Mouse (Mus musculus) stomach, postnatal 0 days (tissue): ENCODE measurements around the gene Tmem82. TPM values are rescaled to one million over a fixed set of nuclear protein-coding genes. Genes with fewer than 3 reads are reported as not detected.

Source experiments
- ATAC-seq: fragments of 200-750 bp; cut with Nextera tagmentation; 2 replicates; pipeline ENCODE4 v1.8.0; 2017; ENCODE audit not compliant: low FRiP score, low TSS enrichment
- DNase-seq: peaks from one replicate; pipeline ENCODE4 v3.0.0-alpha.2; 2016; ENCODE audit warnings: low spot score
- H3K27ac ChIP-seq: fragments of 300-500 bp; sonication (generic); replicated peaks from 2 replicates; pipeline ENCODE4 v1.5.1; 2014; ENCODE audit warnings: mild to moderate bottlenecking, control low read depth
- H3K27me3 ChIP-seq: fragments of 300-500 bp; sonication (generic); 2 replicates; pipeline ENCODE4 v1.6.1; 2014; ENCODE audit warnings: low read length; ENCODE audit not compliant: control insufficient read depth, insufficient read depth
- H3K36me3 ChIP-seq: fragments of 300-500 bp; sonication (generic); 2 replicates; pipeline ENCODE4 v1.6.1; 2014; ENCODE audit warnings: low read length, mixed read lengths; ENCODE audit not compliant: control insufficient read depth, insufficient read depth
- H3K4me1 ChIP-seq: fragments of 300-500 bp; sonication (generic); replicated peaks from 2 replicates; pipeline ENCODE4 v1.6.1; 2014; ENCODE audit warnings: antibody characterized with exemption; ENCODE audit not compliant: control insufficient read depth, insufficient read depth
- H3K4me2 ChIP-seq: fragments of 300-500 bp; sonication (generic); replicated peaks from 2 replicates; pipeline ENCODE4 v1.6.1; 2014; ENCODE audit warnings: low read depth, mild to moderate bottlenecking, control low read depth, moderate library complexity
- H3K4me3 ChIP-seq: fragments of 300-500 bp; sonication (generic); 2 replicates; pipeline ENCODE4 v1.5.1; 2014; ENCODE audit warnings: low read depth, low read length, control low read depth
- H3K9ac ChIP-seq: fragments of 300-500 bp; sonication (generic); 2 replicates; pipeline ENCODE4 v1.6.1; 2014; ENCODE audit warnings: mild to moderate bottlenecking, low read length, control low read depth, mixed read lengths
- H3K9me3 ChIP-seq: fragments of 300-500 bp; sonication (generic); 2 replicates; pipeline ENCODE4 v1.6.1; 2016; ENCODE audit warnings: low read length; ENCODE audit not compliant: control insufficient read depth
- CTCF ChIP-seq: IDR thresholded peaks from 2 replicates; pipeline ENCODE4 v1.5.1; 2016; ENCODE audit warnings: antibody characterized with exemption, low read depth, mild to moderate bottlenecking, moderate library complexity
- EP300 ChIP-seq: optimal IDR thresholded peaks from 2 replicates; pipeline ENCODE3; 2016; ENCODE audit warnings: antibody characterized with exemption
- WGBS: fragments of 180-500 bp; shearing (Covaris S2); extraction: QIAGEN DNeasy Blood & Tissue Kit; methylation state at CpG from one replicate; pipeline ENCODE4 v1.1.7; 2014; 5-methylcytosine and 5-hydroxymethylcytosine counted together
- polyA plus RNA-seq: library from polyadenylated mRNA; unstranded; fragments of >200 nt; fragmentation: Nextera tagmentation; extraction: Ambion mirVana; gene quantifications from 2 replicates; pipeline ENCODE4 v1.2.1, GENCODE M21; 2015

Gene Tmem82
- polyA plus RNA-seq, 1 experiment from 2014 or later, result 2.2 TPM

DNA sequence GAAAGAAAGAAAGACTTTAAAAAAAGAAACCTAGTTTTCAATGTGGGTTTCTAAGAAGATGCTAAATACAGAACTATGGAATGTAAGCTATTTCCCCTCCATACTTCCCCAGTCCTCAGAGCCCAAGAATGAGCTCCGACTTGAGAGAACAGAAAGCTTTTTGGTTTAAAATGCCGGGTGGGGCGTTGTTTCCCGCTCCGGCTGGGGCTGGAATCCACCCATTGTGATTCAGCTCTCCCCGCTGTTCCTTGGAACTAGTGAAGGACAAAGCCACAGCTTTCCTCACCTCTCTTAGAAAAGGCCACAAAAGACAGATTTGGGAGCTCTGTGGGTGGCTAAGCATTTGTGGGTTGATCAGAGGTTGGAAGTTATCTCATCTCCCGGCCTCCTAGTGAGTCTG lies 53.1 kb downstream of the Tmem82 start:
- Histone ChIP-seq H3K4me3 (no peak overlapping the region), H3K9ac (peak overlapping the region; percentile 31; the same call in 1 of the 2 replicates), H3K4me1 (no peaks in the 10 kb centered on the region), H3K9me3 (no peaks in the 10 kb centered on the region), H3K36me3 (no peaks in the 10 kb centered on the region), H3K4me2 (no peak overlapping the region), H3K27ac (peak overlapping the region; percentile 75), H3K27me3 (no peaks in the 10 kb centered on the region)
- no peak for DNase-seq
- 24% methylated on average over 7 of the region's 7 CpGs for WGBS
- no peak for ATAC-seq
- no peak for TF ChIP-seq EP300
- TF ChIP-seq CTCF, result no peak

DNA sequence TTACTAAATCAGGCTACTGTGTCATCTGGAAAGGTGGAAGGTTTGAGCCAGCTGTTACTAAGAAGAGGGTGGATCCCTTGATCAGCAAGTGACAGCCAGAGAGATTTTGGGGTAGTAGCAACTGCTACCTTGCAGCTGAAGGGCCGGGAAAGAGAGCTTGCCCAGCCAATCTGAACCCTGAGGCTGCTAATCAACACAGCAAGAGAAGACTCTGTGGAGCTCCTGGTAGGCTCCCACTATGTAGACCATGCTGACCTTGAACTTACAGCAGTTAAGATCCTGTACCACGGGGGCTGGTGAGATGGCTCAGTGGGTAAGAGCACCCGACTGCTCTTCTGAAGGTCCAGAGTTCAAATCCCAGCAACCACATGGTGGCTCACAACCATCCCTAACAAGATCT lies 53.8 kb downstream of the Tmem82 start:
- Histone ChIP-seq H3K4me2 (no peak overlapping the region), H3K4me1 (no peaks in the 10 kb centered on the region), H3K27me3 (no peaks in the 10 kb centered on the region), H3K27ac (no peak overlapping the region), H3K4me3 (no peak overlapping the region), H3K36me3 (no peaks in the 10 kb centered on the region), H3K9me3 (no peaks in the 10 kb centered on the region), H3K9ac (no peak overlapping the region)
- no peak for ATAC-seq
- 81% methylated on average over 3 of the region's 3 CpGs for WGBS
- TF ChIP-seq CTCF, result no peak
- no peak for DNase-seq

DNA sequence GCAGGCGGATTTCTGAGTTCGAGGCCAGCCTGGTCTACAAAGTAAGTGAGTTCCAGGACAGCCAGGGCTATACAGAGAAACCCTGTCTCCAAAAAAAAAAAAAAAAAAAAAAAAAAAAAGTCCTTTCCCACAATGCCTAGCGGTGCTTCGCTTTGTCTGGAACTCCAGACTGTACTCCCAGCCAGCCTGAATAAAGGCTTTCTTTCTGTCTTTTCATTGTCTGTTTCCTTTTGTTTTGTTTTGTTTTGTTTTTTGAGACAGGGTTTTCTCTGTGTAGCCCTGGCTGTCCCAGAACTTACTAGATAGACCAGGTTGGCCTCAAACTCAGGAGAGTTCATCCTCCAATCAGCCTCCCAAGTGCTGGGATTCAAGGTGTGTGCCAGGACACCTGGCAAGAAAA lies 54.2 kb downstream of the Tmem82 start:
- no peaks in the 10 kb centered on the region for H3K36me3 ChIP-seq
- no peak overlapping the region for H3K9ac ChIP-seq
- ATAC-seq, result no peak
- H3K4me1 ChIP-seq, result no peaks in the 10 kb centered on the region
- no peaks in the 10 kb centered on the region for H3K9me3 ChIP-seq
- WGBS, result 97% methylated on average over 4 of the region's 4 CpGs
- no peak overlapping the region for H3K4me3 ChIP-seq
- no peak overlapping the region for H3K27ac ChIP-seq
- DNase-seq, result no peak
- no peak overlapping the region for H3K4me2 ChIP-seq
- H3K27me3 ChIP-seq, result no peaks in the 10 kb centered on the region
- no peak for TF ChIP-seq EP300
- no peak for TF ChIP-seq CTCF

Other genes starting within 250 kb of the Tmem82 start
- gene Clcnka, start 219.9 kb downstream of the Tmem82 start, polyA plus RNA-seq, result 0.08 TPM in 1 of 2 replicates, not detected in the other
- gene Clcnkb, start 202.6 kb downstream of the Tmem82 start, polyA plus RNA-seq, result not detected in 2 replicates
- gene Hspb7, start 197.9 kb downstream of the Tmem82 start, polyA plus RNA-seq, result 2.3 and 3.5 TPM in 2 replicates
- gene Srarp, start 182.5 kb downstream of the Tmem82 start, polyA plus RNA-seq, result not detected in 2 replicates
- 13.3 and 16.8 TPM in 2 replicates for gene Zbtb17, start 174.0 kb downstream of the Tmem82 start, polyA plus RNA-seq
- gene Spen, start 80.0 kb downstream of the Tmem82 start, polyA plus RNA-seq, result 2.9 and 3.2 TPM in 2 replicates
- gene Fblim1, start 12.5 kb downstream of the Tmem82 start, polyA plus RNA-seq, result 45.1 and 49.2 TPM in 2 replicates
- 1.6 and 1.8 TPM in 2 replicates for gene Slc25a34, start 5.2 kb upstream of the Tmem82 start, polyA plus RNA-seq
- 3.5 and 4.3 TPM in 2 replicates for gene Plekhm2, start 46.3 kb upstream of the Tmem82 start, polyA plus RNA-seq
- gene Rsc1a1, start 67.0 kb upstream of the Tmem82 start, polyA plus RNA-seq, result not detected in 2 replicates
- 14.4 TPM in 2 replicates for gene Ddi2, start 104.8 kb upstream of the Tmem82 start, polyA plus RNA-seq
- gene Agmat, start 128.0 kb upstream of the Tmem82 start, polyA plus RNA-seq, result 0.13 and 0.34 TPM in 2 replicates
- gene Dnajc16, start 172.3 kb upstream of the Tmem82 start, polyA plus RNA-seq, result 2.9 and 3.1 TPM in 2 replicates
- 9.8 and 10.8 TPM in 2 replicates for gene Casp9, start 175.0 kb upstream of the Tmem82 start, polyA plus RNA-seq
- 18.1 and 22.4 TPM in 2 replicates for gene Cela2a, start 207.5 kb upstream of the Tmem82 start, polyA plus RNA-seq
- not detected in 2 replicates for gene Ctrc, start 227.7 kb upstream of the Tmem82 start, polyA plus RNA-seq